Mouse (Mus musculus): ENCODE measurements around the gene Shank1. TPM values are rescaled to one million over a fixed set of nuclear protein-coding genes. Genes with fewer than 3 reads are reported as not detected.

The Shank1 gene
- polyA plus RNA-seq, 1 experiment = 0.59 TPM

DNA sequence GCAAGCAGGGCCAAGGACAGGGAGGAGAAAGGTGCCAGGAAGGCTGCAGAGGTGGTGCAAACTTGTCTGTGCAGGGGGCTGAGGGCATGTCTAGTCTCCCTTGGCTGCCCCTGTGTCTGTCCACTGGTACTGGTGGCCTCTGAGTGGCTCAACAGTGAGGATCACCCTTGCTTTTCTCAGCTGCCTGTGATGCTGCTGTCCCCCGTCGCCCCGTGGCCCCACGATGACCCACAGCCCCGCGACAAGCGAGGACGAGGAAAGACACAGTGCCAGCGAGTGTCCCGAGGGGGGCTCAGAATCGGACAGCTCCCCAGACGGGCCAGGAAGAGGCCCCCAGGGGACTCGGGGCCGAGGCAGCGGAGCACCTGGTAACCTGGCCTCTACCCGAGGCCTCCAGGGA, 2.4 kb downstream of the Shank1 start:
- no peak overlapping the region for H3K4me3 ChIP-seq (ENCODE audit: insufficient read depth, low read depth, low read length)
- no peaks in the 10 kb centered on the region; the same call in 1 of the 2 replicates for H3K4me1 ChIP-seq (ENCODE audit: control insufficient read depth, insufficient read depth, insufficient read length, low read length)
- no peak overlapping the region for H3K27ac ChIP-seq (replicated peaks; ENCODE audit: low read depth, low read length)

DNA sequence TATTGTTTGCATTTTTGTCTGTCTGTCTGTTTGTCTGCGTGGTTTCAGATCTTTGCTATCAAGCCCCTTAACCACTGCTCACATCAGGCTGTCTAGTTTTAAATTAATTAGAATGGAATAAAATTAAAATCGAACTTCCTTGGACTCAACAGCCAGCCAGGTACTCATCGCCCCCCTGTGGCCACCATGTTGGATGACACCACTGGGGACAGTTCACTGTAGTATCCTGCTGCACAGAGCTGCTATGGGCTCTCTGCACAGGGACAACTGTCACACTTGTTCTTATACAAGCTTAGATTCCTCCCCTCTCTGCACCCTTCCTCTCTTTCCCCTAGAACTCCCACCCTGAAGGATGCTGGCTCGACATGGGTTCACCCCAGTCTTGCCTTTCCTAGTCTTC, 7.9 kb downstream of the Shank1 start:
- H3K4me1 ChIP-seq (ENCODE audit: control insufficient read depth, insufficient read depth, insufficient read length, low read length) = no peaks in the 10 kb centered on the region
- H3K4me3 ChIP-seq (ENCODE audit: insufficient read depth, low read depth, low read length) = no peak overlapping the region
- H3K27ac ChIP-seq (replicated peaks; ENCODE audit: low read depth, low read length) = no peak overlapping the region

DNA sequence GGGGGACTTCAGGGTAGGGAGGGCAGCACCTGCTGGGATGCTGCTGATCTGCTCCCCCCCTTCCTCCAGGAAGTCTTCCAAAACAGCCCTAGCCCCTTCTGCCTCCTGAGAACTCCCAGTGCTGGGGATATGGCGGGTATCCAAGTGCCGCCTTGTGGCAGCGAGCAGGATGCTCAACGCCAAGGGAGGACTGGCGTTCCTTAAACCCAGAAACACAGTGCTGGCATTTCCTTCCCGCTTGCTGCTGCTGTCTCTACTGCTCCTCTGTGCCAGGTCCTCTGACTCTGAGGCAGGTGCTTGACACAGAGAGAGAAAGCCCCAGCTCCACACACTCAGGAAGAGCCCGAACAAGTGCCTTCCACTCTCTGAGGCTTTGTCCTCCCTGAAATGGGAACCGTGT, 10.8 kb downstream of the Shank1 start:
- Histone ChIP-seq H3K4me3 (ENCODE audit: insufficient read depth, low read depth, low read length) (no peak overlapping the region), H3K27ac (replicated peaks; ENCODE audit: low read depth, low read length) (no peak overlapping the region), H3K4me1 (ENCODE audit: control insufficient read depth, insufficient read depth, insufficient read length, low read length) (no peaks in the 10 kb centered on the region)

DNA sequence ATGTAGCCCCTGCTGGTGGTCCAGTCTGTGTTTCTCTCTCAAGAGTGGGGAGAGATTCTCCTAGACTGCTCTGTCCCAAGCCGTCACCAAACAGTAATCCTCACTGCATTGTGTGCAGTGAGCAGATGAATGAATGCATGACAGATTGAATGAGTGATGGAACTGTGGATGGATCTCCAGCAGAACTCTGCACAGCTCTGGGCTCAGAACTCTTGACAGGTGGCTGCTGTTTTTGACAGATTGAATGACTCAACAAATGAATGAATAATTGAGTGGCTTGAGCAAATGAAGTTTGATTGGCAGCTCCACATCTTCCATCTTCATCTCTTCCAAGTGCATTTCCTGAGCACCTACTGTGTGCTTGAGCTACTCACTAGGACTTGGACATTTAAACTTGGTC, 12.2 kb downstream of the Shank1 start:
- no peaks in the 10 kb centered on the region for H3K4me1 ChIP-seq (ENCODE audit: control insufficient read depth, insufficient read depth, insufficient read length, low read length)
- H3K27ac ChIP-seq (replicated peaks; ENCODE audit: low read depth, low read length) = no peak overlapping the region
- no peak overlapping the region for H3K4me3 ChIP-seq (ENCODE audit: insufficient read depth, low read depth, low read length)

DNA sequence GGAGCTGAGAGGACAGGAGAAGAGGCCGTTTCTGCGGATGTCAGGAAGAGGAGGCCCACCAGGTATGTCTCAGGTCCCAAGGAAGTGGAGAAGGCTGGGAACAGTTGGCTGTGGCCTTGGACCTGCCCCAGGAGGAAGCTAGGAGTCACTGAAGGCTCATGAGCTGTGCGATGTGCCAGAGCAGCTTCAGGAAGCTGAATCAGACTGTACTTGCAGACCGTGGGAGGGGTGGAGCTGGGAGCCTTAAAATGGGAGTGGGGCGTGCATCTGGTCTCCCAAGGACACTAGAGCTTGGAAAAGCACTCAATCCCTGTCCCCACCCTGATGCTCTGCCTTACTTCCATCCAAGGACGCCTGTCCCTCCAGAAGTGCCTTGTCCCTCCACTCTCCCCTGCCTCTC, 16.6 kb downstream of the Shank1 start:
- Histone ChIP-seq H3K27ac (replicated peaks; ENCODE audit: low read depth, low read length) (no peak overlapping the region), H3K4me3 (ENCODE audit: insufficient read depth, low read depth, low read length) (no peak overlapping the region), H3K4me1 (ENCODE audit: control insufficient read depth, insufficient read depth, insufficient read length, low read length) (no peaks in the 10 kb centered on the region)

DNA sequence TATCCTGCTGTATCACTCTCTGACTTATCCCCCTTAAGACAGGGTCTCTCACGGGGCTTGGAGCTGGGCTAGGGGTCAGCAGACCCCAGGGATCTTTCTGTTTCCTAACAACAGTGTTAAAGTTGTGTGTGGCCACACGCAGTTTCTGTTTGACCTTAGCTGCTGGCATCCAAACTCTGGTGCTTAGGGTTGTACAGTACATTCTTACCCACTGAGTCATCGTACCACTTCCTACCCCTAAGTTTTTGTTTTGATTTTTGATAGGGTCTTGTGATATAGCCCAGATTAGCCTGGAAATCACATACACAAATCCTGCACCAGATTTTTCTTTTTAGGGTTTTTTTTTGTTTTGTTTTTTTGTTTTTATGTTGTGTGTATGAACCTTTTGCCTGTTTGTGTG, 22.3 kb downstream of the Shank1 start:
- no peak overlapping the region for H3K27ac ChIP-seq (replicated peaks; ENCODE audit: low read depth, low read length)
- no peak overlapping the region for H3K4me3 ChIP-seq (ENCODE audit: insufficient read depth, low read depth, low read length)
- H3K4me1 ChIP-seq (ENCODE audit: control insufficient read depth, insufficient read depth, insufficient read length, low read length) = no peaks in the 10 kb centered on the region

DNA sequence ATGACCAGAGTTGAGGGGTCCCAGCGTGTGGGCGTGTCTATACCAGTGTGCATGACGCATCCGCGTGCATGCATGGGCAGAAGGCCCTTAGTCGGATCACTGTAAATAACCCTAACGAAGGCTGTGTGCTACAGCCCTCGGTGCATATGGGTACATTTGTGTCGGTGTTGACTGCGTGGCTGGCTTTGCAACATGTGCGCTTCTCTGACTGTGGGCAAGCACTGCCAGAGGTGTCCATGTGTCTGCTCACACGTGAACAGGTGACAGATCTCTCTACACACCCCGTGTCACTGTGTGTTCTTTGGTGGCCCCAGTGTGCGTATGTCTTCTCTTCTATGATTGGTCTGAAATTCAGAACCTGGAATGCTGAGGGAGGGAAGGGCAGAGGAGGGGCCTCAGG, 24.1 kb downstream of the Shank1 start:
- Histone ChIP-seq H3K4me1 (ENCODE audit: control insufficient read depth, insufficient read depth, insufficient read length, low read length) (no peaks in the 10 kb centered on the region), H3K4me3 (ENCODE audit: insufficient read depth, low read depth, low read length) (no peak overlapping the region), H3K27ac (replicated peaks; ENCODE audit: low read depth, low read length) (no peak overlapping the region)

DNA sequence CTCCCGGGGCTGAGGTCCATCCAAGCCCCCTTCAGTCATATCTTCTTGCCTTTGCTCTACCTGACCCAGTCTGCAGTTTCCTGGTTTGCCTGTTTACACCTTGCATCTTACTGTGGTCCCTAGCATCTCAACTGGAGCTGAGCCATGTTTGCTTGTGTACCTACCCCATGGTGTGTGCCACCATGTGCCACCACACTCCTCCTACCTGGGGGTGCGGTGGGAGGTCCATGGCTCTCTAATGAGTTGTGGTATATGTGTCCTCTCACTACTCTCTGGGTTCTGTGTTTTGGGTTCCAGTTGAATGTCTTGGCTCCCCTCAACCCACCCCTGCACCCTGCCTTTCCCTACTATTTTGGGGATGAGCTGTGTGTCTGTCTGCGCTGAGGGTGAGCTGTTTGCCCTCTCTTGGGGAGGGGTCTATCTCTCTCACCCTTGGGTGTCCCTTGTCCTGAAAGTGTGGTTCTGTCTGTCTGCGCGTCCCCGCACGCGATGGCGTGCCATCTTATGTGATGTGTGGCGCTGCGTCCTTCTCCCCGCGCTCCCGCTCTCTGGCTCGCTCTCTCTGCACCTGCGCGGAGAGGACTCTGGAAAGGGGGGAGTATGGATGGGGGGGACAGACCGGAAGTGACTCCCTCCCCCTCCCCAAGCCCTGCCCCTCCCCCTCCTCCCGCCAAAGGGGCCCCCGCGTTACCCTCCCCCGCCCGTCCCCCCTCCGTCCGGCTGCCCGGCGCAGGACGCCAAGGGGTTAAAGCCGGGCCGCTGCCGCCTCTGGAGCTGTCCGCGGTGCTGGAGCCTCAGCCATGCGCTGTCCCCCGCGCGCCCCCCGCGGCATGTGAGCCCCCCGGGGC, 25.2 kb downstream of the Shank1 start:
- no peak overlapping the region for H3K4me3 ChIP-seq (ENCODE audit: insufficient read depth, low read depth, low read length)
- no peak overlapping the region for H3K27ac ChIP-seq (replicated peaks; ENCODE audit: low read depth, low read length)
- H3K4me1 ChIP-seq (ENCODE audit: control insufficient read depth, insufficient read depth, insufficient read length, low read length) = no peaks in the 10 kb centered on the region

DNA sequence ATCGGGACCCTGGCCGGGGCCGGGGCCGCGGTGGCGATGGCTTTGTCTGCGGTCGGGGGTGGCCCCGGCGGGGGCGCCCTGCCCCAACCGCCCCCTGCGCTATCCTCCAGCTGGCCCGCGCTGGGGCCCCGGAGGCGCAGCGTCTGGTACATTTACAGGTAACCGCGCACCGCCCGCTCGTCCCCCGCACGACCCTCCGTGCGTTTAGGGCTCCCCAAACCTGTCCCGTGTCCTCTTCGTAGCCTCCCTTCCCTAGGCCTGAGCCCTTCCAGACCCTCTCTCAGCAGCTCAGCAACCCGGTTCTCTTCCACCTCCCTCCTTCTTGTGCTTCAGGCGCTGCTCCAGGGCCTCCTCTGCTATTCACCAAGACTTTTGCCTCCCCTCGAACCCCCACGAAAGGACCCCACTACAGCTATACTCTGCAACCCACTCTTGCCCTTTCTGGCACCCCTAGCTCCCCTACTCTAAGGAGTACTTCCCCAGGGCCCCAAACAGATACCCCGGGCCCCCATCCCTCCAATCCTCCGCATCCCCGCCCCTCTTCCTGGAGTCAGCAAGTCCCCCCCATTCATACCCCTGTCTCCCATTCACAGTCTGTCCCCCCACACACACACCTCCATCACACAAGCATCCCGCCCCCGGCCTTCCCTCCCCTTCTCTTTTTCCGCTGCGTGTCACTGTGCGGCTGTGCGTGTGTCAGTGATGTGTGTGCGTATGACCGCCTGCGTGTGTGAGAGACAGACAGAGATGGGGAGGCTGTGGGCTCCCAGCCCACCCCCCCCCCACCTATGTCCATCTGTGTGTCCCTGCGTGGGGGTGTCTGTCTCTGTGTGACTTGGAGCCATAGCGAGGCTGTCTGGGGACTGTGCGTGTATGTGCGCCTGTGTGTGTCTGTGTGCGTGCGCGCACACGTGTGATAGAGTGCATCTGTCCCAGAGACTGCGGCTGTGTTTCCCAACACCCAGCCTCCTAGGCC, 26.3 kb downstream of the Shank1 start:
- Histone ChIP-seq H3K27ac (replicated peaks; ENCODE audit: low read depth, low read length) (no peak overlapping the region), H3K4me3 (ENCODE audit: insufficient read depth, low read depth, low read length) (no peak overlapping the region), H3K4me1 (ENCODE audit: control insufficient read depth, insufficient read depth, insufficient read length, low read length) (no peaks in the 10 kb centered on the region)

DNA sequence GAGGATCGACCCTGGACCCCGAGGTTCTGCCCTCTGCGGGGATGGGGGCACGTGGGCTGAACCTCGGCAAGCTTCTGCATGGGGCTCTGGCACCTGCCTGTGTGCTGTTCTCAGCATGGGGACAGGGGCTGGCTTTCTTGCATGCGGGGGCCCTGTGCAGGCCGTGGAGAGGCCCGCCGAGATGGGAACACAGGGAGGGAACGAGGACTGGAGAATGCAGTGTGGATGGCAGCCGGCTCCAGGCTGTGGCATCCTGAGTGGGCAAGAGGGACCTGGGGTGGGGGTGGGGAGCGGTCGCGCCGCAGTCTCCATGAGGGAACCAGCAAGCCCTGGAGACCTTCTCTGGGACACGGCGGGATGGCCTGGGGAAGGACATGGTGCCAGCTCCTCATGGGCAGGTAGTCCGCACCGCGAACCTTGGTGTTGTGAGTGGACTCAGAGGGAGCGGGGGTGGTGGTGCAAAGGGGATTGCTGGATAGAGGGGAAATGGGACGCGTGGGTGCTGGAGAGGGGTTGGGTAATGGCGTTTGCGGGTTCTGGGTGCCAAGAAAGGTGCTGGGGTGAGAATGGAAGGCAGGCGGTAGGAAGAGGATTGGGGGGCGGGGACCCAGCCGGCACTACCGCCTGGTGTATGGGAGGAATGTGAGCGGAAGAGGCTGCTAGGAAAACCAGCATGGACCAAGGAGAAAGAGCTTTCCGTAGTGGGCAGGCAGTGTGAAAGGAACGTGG, 27.2 kb downstream of the Shank1 start:
- Histone ChIP-seq H3K4me1 (ENCODE audit: control insufficient read depth, insufficient read depth, insufficient read length, low read length) (no peaks in the 10 kb centered on the region), H3K4me3 (ENCODE audit: insufficient read depth, low read depth, low read length) (no peak overlapping the region), H3K27ac (replicated peaks; ENCODE audit: low read depth, low read length) (no peak overlapping the region)

DNA sequence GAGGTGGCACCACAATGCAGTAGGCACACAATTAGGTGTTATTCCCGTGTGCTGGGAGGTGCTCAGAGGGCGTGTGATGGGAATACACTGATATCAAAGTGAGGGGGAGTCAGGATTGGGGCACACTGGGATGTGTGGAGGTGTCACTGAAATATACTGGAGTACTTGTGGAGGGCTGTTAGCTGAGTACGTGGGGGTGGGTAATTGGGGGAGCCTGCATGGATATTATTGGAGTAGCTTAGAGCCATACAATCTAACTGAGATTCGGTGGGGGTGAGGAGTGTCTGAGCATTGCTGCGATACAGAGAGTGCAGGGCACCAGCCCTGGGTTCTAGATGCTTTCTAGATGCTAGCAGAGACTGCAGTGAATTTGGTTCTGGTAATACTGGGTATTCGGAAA, 30.2 kb downstream of the Shank1 start:
- Histone ChIP-seq H3K4me1 (ENCODE audit: control insufficient read depth, insufficient read depth, insufficient read length, low read length) (no peaks in the 10 kb centered on the region), H3K27ac (replicated peaks; ENCODE audit: low read depth, low read length) (no peak overlapping the region), H3K4me3 (ENCODE audit: insufficient read depth, low read depth, low read length) (no peak overlapping the region)

DNA sequence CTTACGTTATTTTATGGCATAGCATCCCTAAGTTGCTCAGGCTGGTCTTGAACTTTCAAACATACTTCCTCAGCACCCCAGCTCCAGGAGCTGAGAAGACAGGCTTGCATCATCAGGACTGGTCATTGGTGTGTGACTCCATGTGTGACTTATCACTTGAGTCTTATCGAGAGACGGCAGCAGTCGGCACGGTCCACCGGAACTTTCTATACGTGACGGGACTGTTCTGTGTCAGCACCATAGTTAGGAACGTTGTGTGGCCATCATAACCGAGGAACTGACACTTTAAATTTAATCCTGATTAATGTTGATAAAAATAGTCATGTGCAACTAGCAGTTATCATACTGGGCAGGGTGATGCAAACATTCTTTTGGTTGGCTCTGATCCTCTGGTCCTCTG, 31.1 kb downstream of the Shank1 start:
- Histone ChIP-seq H3K4me3 (ENCODE audit: insufficient read depth, low read depth, low read length) (no peak overlapping the region), H3K4me1 (ENCODE audit: control insufficient read depth, insufficient read depth, insufficient read length, low read length) (no peaks in the 10 kb centered on the region), H3K27ac (replicated peaks; ENCODE audit: low read depth, low read length) (no peak overlapping the region)

DNA sequence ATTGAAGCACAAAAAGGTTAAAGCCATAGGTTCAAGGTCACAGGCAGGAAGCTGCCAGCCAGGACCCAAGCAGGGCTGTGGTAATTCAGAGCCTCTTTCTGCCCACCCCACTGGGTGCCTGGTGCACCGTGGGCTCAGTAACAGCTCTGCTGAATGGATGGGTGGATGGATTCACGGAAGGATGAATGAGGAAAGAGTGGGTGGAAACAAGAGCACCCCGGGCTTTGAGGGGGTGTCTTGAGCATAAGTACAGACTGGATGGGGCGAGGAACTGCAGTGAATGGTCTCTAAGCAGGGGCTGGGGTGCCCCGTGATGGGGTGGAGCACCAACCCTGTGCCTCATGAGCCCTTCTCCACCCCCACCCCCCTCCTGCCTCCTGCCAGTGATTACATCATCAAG, 31.7 kb downstream of the Shank1 start:
- Histone ChIP-seq H3K27ac (replicated peaks; ENCODE audit: low read depth, low read length) (no peak overlapping the region), H3K4me1 (ENCODE audit: control insufficient read depth, insufficient read depth, insufficient read length, low read length) (no peaks in the 10 kb centered on the region), H3K4me3 (ENCODE audit: insufficient read depth, low read depth, low read length) (no peak overlapping the region)

DNA sequence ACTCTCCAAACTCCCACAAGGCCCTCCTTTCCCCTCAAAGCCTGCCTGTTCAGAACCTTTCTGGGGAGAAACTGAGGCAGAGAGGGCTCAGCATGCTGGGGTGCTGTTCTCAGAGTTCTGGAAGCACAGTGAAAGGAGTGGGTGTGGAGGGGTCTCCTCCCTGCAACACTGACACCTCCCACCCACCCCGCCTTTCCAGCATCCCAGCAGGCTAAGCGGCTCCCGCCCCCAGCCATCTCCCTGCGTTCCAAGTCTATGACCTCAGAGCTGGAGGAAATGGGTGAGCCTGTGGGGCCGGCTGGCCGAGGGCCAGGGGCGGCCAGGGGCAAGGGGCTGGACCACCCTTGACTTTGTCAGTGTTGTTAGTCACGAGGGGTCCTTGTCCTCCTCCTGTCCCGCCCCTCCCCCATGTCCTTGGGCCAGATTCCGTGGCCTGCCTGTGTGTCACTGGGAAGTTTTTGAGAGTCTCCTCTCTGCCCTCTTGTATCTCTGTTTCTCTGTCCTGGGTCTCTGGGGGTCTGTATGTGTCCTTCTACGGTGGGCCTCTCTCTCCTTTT, 33.5 kb downstream of the Shank1 start:
- no peaks in the 10 kb centered on the region for H3K4me1 ChIP-seq (ENCODE audit: control insufficient read depth, insufficient read depth, insufficient read length, low read length)
- no peak overlapping the region for H3K4me3 ChIP-seq (ENCODE audit: insufficient read depth, low read depth, low read length)
- no peak overlapping the region for H3K27ac ChIP-seq (replicated peaks; ENCODE audit: low read depth, low read length)

DNA sequence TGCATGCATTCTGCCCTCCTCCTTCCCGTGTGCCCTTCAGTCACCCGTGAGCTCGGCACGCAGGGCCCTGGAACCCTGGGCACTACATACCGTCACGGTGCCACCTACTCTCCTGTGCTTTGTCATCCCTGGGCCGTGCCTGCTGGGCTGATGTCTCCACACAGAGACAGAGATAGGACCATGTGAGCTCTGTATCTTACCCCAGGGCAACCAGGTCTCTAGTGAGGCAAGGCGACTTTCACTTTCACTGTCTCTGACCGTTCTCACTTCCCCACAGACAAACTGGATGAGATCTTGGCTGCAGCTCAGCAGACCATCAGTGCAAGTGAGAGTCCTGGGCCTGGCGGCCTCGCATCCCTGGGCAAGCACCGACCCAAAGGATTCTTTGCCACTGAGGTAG, 34.6 kb downstream of the Shank1 start:
- no peaks in the 10 kb centered on the region for H3K4me1 ChIP-seq (ENCODE audit: control insufficient read depth, insufficient read depth, insufficient read length, low read length)
- no peak overlapping the region for H3K27ac ChIP-seq (replicated peaks; ENCODE audit: low read depth, low read length)
- H3K4me3 ChIP-seq (ENCODE audit: insufficient read depth, low read depth, low read length) = 0 out of 2 replicates have a peak overlapping the region, but pooled peaks have one; percentile 12
